Mouse (Mus musculus): Measurements from ENCODE around the gene Sptb.
A peak's percentile ranks its signal among the peaks of the same experiment; 100 is the strongest.

Gene Sptb

DNA sequence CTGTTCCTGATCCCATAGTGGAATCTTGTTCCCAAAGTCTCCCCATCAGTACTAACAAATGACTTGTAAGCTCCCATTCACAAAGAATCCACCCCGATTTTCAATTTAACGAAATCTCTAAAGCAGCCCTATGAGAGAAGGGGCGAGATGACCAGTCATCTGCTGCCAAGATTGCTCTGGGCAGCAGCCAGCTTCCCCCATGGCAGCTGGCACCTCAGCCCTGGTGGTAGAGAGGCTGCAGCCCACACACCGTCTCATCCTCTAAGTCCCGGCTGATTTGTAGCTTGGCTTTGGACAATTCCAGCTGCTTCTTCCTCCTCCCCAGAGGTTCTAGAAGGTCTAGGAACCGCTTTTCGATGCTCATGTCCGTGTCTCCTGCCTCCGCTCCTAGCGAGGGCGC, 102.1 kb downstream of the Sptb start:
- no peak for DNase-seq (ENCODE audit: low spot score)

DNA sequence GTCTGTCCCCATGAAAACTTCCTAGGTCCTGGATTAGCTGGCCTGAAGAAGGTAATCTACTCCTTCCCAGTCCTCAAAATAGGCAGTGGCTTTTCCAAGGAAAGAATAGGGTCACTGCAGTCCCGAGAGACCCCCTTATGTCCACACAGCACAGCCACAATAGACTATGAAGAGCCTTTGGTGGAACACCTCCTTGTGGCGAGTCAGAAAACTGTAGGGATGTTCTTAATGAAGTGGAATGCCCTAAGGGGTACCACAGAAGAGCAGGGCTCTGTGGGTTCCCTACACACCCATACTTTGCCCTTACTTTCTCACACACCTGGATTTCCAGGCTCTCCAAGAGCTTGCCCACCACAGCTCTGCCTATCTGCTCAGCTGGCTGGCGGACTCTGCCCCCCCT, 104.5 kb downstream of the Sptb start:
- DNase-seq (ENCODE audit: low spot score), result no peak

DNA sequence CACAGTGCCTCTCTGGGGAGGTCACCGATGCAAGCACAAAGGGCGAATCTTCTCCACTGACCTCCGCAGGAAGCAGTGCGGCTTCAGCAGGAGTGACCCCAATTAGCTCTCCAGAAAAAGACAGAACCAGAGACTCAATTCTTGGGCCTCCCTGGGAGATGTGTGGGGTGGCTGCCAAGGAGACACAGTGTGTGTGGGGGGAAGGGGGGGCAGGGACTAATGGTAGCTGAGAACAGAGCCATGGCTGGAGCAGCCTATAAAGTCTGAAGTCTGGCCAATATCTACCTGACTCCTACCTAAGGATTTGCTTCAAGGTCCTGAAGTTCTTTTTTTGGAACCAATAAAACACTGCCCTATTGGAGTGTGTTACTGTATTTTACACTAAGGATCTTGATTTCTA, 105.8 kb downstream of the Sptb start:
- no peak for DNase-seq (ENCODE audit: low spot score)

DNA sequence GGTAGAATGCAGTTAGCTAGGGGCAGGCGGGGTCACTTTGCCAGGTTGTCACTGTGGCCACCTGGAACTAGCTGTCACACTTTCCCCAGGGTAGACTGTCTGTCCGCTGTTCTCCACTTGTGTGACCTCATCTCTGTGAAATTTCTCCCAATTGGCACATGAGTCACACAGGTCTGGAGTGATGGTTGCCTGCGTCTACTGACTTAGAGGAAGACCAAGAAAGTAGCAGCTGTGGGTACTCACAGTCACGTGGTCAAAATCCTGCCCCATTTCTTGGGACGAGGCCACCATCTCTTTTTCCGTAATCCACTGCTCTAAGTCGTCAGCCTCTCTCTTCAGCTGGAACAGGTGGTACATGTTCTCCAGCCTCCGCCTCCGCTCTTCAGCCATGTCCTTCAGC, 106.6 kb downstream of the Sptb start:
- DNase-seq (ENCODE audit: low spot score), result no peak

DNA sequence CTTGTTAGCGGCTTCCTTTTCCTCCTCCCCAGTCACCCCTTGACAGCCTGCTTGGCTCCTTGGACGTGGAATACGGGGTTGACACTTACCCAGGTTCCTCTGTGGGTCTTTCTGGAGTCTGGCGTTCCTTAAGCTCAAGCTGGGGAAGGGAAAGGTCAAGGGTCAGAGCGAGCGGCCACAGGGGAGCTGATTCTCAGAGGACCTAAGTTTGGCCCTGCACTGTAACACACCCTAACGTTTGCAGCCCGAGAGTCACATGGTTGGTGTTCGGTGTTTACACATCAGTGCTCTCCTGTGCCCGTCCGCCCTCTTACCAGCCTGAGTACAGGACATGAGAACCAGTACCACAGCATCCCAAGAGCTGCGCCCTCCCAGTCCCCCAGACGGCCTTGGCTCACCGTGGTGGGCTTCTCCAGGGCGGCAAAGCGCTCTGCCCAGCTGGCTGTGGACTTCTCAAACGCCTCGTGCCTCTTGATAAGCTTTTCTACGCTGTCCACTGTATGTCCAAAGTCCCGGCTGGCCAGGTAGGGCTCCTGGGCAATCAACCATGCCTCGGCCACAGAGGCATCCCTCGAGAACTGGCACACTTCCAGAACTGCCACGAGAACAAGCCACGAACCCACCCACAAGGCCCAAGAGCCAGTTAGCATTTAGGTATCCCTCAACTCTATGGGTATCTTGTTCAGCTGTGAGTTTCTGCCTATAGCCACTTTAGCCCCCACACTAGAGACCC, 112.0 kb downstream of the Sptb start:
- no peak for DNase-seq (ENCODE audit: low spot score)

DNA sequence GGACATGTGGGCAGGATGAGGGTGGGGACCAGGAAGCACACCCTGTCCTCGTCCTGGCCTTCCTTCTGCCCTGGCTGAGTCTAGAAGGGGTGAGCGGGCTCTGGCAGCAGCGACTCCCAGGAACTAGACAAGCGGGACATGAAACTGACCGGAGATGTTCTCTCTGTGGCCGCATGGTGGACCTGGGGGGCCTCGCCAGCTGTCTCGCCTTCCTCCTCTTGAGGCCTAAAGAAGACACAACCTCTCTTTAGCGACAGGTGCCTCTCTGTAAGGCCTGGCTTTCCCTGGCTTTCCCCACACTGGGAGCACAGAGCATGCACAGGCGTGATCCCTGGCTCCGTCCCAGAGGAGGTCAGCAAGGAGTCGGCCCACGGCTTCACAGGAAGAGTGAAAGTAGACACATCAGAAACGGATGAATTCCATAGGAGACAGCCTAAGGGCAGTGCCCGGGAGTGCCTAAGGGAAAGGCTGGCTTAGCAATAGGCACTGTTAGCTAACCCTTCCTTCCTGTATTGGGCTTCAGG, 112.7 kb downstream of the Sptb start:
- no peak for DNase-seq (ENCODE audit: low spot score)

DNA sequence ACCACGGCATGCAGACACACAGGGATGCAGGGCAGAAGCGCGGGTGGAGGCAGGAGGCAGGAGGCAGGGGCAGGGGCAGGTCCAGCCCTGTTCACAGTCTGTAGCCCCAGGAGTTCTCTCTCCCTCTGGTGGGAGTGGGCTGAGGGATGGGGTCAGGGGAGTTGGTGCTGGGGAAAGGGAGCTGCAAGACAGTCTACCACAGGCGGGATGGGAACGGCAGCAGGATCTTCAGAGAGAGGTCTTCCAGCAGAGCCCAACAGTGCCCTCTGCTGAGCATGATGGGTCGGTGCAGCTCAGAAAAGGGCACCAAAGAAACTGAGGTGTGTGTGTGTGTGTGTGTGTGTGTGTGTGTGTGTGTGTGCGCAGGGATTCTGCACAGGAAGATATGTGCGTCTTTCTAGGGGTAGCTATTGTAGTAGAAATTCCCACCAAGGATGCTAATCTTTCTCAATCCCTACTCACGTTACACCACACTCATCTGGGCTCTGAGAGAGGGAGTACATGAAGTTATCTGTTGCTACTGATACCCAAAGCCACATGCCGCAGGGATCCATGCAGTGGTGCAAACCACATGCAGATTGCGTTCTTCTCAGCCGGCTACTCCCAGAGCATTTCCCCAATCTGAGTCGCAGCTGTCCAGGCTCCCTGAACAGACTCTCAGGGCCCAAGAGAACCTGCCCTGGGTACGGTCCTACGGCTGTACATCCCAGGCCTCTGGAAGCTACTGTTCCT, 113.9 kb downstream of the Sptb start:
- peak; percentile 80 for DNase-seq (ENCODE audit: low spot score)

DNA sequence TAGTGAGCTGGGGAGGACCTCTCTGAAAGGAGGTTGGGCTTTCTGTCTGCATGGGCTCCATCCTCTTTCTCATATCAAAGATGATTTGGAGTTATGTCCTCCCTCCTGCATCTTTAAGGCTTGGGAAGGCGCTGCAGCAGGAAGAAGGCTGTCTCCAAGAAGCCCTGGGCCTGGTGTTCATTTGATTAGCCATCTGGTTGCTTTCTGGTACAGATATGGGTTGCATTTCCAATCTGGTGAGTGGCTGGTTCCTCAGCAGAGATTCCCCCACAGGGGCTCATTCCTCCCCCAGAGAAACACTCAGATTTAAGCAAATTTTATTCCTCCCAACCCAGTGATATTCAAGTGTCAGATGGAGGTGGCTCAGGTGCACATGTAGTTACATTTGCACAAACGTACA, 114.5 kb downstream of the Sptb start:
- DNase-seq (ENCODE audit: low spot score), result peak; percentile 70

DNA sequence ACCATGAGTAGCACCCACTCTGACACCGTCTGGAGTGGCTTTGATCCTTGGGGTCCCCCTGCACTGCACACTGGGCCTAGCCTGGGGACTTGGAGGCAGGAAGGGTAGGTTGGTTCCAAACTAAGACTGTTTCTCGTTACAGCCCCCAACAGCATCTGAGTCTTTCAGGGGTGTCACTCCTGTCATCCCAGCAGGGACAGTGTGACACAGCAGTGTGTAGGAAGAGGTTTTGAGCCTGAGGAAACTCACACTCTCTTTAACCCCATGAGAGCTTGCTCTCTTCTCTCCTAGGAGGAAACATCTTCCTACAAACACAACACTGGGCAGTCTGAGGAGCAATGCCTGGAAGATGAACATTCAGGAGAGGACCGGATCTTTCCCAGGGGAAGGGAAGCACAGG, 115.8 kb downstream of the Sptb start:
- no peak for DNase-seq (ENCODE audit: low spot score)

DNA sequence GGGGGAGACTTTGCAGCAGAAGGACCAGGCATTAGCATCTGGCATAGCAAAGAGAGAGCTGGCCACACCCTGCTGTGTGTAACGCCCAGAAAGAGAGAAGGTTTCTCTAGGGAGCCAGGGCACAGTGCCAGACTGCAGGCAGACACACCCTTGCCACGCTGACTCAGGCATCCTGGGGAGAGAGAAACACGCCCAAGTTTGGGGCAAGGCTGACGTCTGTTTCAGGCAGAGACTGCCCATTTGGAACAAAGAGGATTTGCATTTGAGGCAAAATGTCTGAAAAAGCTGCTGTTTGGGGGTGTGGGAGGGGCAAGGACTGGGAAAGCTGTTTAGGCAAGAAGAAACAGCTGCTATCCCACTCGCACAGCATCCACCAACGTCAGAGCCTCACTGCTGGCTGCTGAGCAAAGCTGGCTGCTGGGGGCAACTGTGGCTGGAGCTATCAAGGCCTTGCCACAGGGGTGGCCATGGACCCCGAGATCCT, 116.5 kb downstream of the Sptb start:
- peak; percentile 74 for DNase-seq (ENCODE audit: low spot score)

DNA sequence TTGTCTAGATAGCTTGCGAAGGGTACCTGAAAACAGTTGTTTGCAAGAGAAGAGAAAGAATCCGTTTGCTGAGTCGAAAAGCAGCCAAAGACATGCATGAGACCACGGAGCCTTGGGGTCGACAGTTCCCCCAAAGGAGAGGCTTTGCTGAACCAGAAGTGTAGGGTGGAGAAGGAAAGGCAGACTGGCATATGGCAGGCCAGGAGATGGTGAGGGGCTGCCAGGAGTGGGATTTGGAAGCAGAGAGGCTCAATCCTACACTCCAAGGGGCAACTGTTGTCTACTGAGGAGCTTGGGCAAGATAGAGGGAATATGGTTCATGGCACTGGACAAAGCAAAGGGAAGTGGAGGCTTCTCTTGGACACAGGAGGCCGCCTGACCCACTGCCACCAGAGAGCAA, 117.1 kb downstream of the Sptb start:
- no peak for DNase-seq (ENCODE audit: low spot score)

DNA sequence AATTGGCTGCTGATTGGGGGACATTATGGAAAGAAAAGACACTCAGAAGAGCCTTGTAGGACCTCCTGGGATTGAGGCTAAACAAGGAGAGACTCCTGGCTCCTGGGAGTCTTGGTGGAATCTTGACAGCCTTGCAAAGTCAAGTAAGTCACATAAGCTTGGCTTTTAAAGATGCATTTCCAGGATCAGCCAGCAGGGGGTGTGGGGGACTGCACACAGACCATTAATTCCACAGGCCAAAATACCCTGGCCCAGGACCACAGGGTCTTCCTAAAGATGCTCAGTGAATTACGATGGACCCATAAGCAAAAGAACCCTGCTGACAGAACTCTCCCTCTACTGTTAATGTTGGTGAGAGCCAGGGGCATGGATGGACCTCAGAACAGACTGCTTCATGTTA, 118.1 kb downstream of the Sptb start:
- DNase-seq (ENCODE audit: low spot score), result peak; percentile 61

DNA sequence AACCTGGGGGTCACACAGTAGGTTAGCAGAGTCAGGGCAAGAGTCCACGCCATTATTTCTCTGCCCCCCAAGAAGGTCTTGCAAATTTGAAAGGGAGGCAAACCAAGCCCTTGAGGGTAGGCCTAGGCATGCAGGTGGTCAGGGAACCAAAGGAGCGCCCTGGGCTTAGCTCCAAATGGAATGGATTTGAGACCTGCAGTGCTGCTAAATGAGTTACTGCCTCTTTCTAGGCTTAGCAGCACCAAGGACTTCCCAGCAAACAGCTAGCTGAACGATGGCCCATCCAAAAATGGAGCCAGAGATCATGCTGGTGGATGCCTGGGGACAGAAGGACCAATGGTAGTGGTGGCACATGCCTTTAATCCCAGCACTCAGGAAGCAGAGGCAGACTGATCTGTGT, 119.3 kb downstream of the Sptb start:
- DNase-seq (ENCODE audit: low spot score), result no peak

DNA sequence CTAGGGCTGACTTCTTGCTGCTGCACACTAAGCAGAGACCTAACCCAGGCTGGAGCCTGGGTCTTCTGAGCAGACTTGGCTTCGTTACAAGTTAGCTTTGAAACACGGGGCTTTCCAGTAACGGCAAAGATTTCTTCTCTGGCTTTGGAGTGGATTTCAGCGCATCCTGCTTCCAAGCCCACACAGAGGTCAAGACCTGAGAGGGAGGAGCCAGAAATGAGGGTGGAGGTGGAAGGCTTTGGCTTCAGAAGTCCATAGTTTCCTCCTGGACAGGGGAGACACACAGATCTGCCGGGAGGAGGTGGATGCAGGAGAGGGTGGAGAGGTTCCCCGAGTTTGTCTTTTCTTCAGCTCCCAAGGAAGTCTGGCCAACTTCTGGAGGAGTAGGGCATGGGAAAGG, 120.8 kb downstream of the Sptb start:
- DNase-seq (ENCODE audit: low spot score), result no peak

DNA sequence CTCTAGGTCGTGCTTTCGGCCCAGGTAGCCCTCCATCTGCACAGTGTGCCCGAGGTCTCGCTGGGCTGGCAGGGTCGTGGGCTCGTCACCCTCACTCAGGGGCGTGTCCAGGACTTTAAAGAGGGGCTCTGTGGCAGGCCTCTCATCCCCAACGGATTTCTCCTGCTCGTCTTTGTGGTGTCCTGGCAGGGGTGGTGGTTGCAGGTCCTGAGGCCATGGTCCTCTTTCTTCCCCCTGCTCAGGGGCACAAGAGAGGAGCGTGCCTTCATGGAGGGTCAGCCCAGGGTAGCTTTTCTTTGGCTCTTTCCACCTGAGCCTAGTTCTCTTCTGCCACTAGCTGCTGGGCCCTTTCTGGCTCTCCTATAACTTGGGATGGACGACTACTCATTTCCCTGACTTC, 123.0 kb downstream of the Sptb start:
- DNase-seq (ENCODE audit: low spot score), result no peak

DNA sequence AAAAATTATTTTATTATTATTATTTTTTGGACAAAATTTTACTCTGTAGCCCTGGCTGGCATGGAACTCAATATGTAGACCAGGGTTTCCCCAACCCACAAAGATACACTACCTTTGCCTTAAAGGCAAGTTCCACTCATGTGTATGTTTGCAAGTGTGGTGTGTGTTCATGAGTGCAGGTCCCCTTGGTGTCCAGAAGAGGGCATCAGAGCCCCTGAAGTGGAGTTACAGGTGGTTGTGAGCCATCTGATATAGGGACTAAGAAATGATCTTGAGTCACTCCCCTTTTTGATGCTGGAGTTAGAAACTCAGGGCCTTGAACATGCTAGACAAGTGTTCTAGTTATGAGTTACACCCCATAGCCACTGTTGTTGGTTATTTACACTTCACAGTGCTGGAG, 125.3 kb downstream of the Sptb start:
- DNase-seq (ENCODE audit: low spot score), result no peak

DNA sequence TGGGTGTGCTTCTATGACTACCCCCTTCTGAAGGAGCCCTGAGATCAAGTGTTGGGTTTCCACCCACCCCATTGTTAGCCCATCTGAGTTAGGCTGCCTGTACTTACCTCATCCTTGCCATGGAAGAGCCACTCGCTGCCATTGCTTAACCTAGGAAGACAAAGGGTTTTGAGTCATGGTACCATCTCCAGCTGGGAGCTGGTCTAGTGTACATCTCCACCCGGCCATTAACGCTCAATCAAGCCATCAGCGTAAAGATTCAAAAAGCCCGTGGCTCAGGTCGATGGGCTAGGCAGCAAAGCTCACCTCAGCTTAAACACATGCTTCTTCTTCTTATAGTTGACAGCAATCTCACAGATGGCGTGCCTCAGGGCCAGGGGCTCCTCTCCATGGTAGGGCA, 126.9 kb downstream of the Sptb start:
- DNase-seq (ENCODE audit: low spot score), result no peak

DNA sequence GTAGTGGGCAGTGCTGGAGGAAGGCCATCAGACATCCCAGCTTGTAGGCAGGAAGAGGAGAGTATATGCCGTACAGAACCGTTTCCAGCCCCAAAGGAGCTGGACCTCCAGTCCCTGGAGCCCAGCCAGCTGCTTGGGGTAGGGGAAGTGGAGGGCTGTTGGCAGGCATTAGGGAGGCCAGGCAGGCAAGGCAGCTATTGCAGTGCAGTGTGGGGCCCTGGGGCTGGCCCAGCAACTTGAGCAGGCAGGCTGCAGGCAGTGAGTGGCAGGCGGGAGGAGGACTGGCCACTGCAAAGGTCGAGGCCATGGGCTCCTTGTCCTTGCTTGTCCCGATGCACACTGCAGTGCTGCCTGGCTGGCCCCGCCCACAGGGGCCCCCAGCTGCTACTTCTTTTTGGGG, 127.5 kb downstream of the Sptb start:
- no peak for DNase-seq (ENCODE audit: low spot score)

DNA sequence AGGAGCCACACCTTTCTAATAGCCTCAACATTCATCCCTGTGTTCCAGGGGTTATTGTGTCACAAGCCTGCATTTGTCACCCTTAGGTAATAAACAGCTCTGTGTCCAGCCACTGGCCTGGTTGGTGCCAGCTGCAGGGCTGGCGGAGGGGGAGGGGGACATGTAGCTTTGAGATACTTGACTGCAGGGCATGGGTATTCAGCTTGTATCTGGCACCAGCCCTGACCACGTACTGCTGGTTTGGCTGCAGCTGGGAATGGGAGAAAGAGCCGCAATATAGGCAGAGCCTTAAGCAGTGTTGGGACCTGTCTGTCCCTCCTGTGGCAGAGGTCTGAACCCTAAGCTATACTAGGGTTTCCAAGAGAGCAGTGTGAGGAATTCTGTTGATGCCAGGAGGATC, 128.2 kb downstream of the Sptb start:
- peak; percentile 50 for DNase-seq (ENCODE audit: low spot score)

DNA sequence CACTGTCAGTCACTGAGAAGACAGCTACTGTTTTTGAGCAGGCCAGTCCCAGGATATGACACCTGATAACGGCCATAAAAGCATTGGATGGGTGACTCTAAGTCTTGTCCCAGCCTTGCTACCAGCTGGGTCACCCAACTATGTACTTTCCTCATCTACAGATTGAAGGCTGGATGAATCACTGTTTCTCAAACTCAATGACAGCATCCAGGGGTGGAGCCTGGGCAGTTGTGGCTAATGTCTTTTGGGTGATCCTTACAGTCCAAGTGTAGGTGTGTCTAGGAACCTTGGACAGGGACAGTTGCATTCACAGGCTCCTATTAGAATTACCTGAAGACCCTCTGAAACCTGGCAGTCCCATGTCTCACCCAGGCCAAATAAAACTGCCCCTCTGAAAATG, 130.5 kb downstream of the Sptb start:
- no peak for DNase-seq (ENCODE audit: low spot score)

DNA sequence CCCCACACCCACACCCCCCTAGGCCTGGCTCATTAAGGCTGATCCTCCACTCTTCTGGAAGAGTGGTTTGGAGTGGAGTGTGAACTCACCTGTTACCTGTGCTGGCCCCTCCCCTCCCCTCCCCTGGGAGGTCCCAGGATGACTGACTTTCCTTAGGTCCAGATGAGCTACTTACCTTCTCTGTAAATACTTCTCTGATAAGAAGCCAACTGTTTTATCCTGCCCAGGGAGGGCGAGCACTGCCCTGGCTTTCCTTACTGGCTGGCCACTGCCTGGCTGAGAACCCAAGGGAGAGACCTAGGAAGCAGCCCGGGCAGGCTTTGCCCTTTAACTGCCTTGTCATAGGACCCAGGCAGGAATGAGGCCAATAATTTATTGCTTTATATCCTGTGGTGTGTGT, 131.9 kb downstream of the Sptb start:
- no peak for DNase-seq (ENCODE audit: low spot score)

DNA sequence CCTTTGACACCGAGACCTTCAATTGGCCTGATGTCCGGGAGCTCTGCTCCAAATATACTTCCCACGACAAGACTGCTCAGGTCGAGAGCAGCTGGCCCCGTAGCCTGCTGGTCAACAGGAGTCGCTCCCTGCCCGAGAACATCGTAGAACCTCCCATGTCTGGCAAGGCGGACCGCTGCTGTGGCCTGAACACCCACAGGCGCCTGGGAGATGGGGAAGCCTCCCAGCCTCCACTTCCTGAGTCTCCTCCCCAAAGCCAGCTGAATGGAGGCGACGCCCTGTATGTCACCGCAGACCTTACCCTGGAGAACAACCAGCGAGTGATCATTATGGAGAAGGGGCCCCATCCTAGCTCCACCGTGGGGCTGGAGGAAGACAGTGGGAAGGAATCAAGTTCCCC, 132.5 kb downstream of the Sptb start:
- no peak for DNase-seq (ENCODE audit: low spot score)

DNA sequence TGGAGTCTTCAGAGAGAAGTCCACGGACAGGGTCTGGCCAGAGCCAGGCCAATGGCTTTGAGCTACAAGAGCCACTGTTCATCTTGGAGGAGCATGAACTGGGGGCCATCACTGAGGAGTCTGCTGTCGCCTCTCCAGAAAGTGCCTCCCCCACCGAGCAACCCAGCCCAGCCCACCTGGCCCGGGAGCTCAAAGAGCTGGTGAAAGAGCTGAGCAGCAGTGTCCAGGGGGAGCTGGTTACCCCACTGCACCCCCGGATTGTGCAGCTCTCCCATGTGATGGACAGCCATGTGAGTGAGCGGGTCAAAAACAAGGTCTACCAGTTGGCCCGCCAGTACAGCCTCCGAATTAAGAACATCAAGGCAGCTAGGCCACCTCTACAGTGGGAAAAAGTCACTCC, 133.5 kb downstream of the Sptb start:
- no peak for DNase-seq (ENCODE audit: low spot score)

DNA sequence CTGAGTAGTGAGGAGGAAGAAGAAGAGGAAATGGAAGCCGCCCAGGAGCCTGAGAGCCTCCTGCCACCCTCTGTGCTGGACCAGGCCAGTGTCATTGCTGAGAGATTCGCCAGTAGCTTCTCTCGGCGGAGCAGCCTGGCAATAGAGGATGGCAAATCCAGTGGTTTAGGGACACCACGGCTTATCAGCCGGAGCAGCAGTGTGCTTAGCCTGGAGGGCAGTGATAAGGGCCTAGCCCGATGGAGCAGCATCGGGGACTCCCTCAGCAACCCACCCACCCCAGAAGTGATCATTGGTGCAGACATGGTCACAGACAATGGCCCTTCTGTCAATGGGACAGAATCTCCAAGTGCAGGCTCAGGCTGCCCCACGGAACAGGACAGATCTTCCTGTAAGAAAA, 134.3 kb downstream of the Sptb start:
- DNase-seq (ENCODE audit: low spot score), result no peak
